In the genomic region with DNA sequence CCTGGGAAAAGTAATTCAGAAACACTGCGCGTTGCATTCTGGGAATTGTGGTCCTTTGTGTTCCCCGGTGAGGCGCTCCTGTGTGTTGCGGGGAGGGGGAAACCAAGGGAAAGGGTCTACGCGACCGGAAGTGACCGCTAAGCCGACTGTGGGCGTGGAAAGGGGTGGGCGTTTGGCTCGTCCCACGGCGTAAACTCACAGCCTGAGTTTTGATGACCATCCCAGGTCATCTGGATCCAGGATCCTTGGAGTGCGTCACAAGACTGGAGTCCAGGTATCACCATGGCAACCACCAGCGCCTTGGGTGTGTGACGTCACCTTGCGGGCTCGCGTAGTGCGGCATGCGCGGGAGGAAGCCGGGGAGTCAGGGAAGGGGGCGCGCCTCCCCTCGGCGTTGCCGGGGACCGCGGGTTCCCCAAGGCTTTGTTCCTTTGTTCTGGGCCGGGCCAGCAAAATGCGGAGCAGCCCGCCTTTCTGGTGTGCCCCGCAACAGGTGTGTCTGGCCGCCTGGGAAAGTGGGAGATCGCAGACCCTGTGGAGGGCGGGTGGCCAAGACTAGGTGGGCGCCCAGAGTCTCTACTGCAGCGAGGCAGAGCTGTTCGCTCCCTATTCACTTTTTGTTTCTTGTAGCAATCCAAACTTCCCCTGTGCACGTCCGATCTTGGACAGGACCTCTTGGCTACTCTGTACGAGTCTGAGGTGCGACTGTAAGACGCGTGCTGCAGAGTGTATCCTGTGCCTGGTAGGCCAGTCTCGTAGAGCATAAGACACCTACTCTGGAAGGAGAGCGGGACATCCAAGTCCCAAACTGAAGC, we compare ENCODE assay signal across 8 mouse cellular contexts. TPM values are rescaled to one million over a fixed set of nuclear protein-coding genes. Genes with fewer than 3 reads are reported as not detected.
DNase-seq lines count a peak whose midpoint lies in the region; ATAC-seq and TF ChIP-seq lines count a peak whose summit lies in the region.

A gene (plus strand): TSS at position 169 of the 815 bp plus-strand sequence.

- H3K27me3 ChIP-seq in G1E (ENCODE audit: insufficient read depth, low read length), result peaks cover 3% of the 10 kb centered on the region; the same call in 1 of the 2 replicates
- H3K27me3 ChIP-seq in forebrain, embryonic 15.5 days, result no peaks in the 10 kb centered on the region
- no peaks in the 10 kb centered on the region for H3K27me3 ChIP-seq in neural tube, embryonic 15.5 days (replicated peaks)

- peak within 1 kb of the TSS; percentile 77 for H3K27ac ChIP-seq in forebrain, embryonic 15.5 days (replicated peaks)
- peak within 1 kb of the TSS; percentile 77 for H3K27ac ChIP-seq in neural tube, embryonic 15.5 days (replicated peaks)

- peak; percentile 38; the same call in 1 of the 2 replicates for ATAC-seq in G1E (ENCODE audit: extremely low read depth, insufficient number of reproducible peaks, low FRiP score, poor library complexity, severe bottlenecking)
- ATAC-seq in forebrain, embryonic 15.5 days (replicated peaks), result peak; percentile 93
- peak; percentile 94 for ATAC-seq in neural tube, embryonic 15.5 days (ENCODE audit: low FRiP score)

- peak; percentile 47 for DNase-seq in G1E (ENCODE audit: low spot score)
- DNase-seq in cerebellum, adult 11-12 months, result peak; percentile 91
- DNase-seq in heart, postnatal 25 days (ENCODE audit: low spot score), result peak; percentile 69
- peak; percentile 83 to 94 for DNase-seq in layer of hippocampus, adult 18-20 months (ENCODE audit: low spot score in 2 of 2)
- DNase-seq in lung, adult 18-20 months, result peak; percentile 88 to 92
- DNase-seq in testis, postnatal 10 days (ENCODE audit: low spot score), result peak; percentile 93

- no peak for TF ChIP-seq CTCF in G1E (IDR thresholded peaks at IDR 0.05; ENCODE audit: low read depth, low read length)

- H3K4me3 ChIP-seq in G1E (ENCODE audit: low read depth, low read length), result peak within 1 kb of the TSS; percentile 89
- peak within 1 kb of the TSS; percentile 66 for H3K4me3 ChIP-seq in forebrain, embryonic 15.5 days
- H3K4me3 ChIP-seq in neural tube, embryonic 15.5 days (replicated peaks), result peak within 1 kb of the TSS; percentile 81

- H3K36me3 ChIP-seq in G1E (replicated peaks), result peaks cover 1% of the 10 kb centered on the region
- H3K36me3 ChIP-seq in forebrain, embryonic 15.5 days, result peaks cover 18% of the 10 kb centered on the region
- H3K36me3 ChIP-seq in neural tube, embryonic 15.5 days, result peaks cover 9% of the 10 kb centered on the region

- H3K9ac ChIP-seq in forebrain, embryonic 15.5 days (replicated peaks), result peak within 1 kb of the TSS; percentile 78
- H3K9ac ChIP-seq in neural tube, embryonic 15.5 days (replicated peaks), result peak within 1 kb of the TSS; percentile 67

- H3K4me1 ChIP-seq in G1E (ENCODE audit: insufficient read depth, low read depth, low read length), result peaks cover 18% of the 10 kb centered on the region
- peaks cover 20% of the 10 kb centered on the region for H3K4me1 ChIP-seq in forebrain, embryonic 15.5 days
- H3K4me1 ChIP-seq in neural tube, embryonic 15.5 days, result peaks cover 17% of the 10 kb centered on the region

- intact Hi-C loops in heart, postnatal 25 days (cut with DNase I), result loop anchor here (10.0 kb wide), 3 partner anchors 780 to 1570 kb away; no protein-coding TSS in a partner anchor

- no peaks in the 10 kb centered on the region for H3K9me3 ChIP-seq in G1E (replicated peaks)
- H3K9me3 ChIP-seq in forebrain, embryonic 15.5 days, result no peaks in the 10 kb centered on the region
- H3K9me3 ChIP-seq in neural tube, embryonic 15.5 days (replicated peaks), result no peaks in the 10 kb centered on the region

- peak within 1 kb of the TSS; percentile 75 for H3K4me2 ChIP-seq in forebrain, embryonic 15.5 days (replicated peaks)
- H3K4me2 ChIP-seq in neural tube, embryonic 15.5 days, result peak within 1 kb of the TSS; percentile 71

- under 1% methylated on average over 50 of the region's 50 CpGs for WGBS in forebrain, embryonic 15.5 days
- under 1% methylated on average over 50 of the region's 50 CpGs for WGBS in neural tube, embryonic 15.5 days

RNA-seq across cellular contexts. Expression of the gene that starts here (rescaled TPM):
- 10.4 and 20.1 TPM in 2 replicates for total RNA-seq in G1E (2014; fragmentation: Nextera tagmentation)
- total RNA-seq in G1E (2017), result 2.2 and 3.6 TPM in 2 replicates
- 0.20 and 0.26 TPM in 2 replicates for polyA plus RNA-seq in G1E (2012)
- 23.6 and 24.7 TPM in 2 replicates for polyA plus RNA-seq in forebrain, embryonic 15.5 days (2015; fragmentation: Nextera tagmentation; extraction: Ambion mirVana)
- total RNA-seq in heart, postnatal 25 days (2021), result under 1 TPM; 0.56 to 0.68 TPM
- total RNA-seq in layer of hippocampus, adult 18-20 months (2021), result 1 to 10 TPM; 2.5 to 2.9 TPM
- 10.3 and 11.5 TPM in 2 replicates for polyA plus RNA-seq in neural tube, embryonic 15.5 days (2015; fragmentation: Nextera tagmentation; extraction: Ambion mirVana)

Comparison
In these comparisons a context has a peak if more than half of its experiments do, and no peak if none do; other contexts are left out.
1. Peak in every context shown above with its lines: DNase-seq, ATAC-seq, H3K4me3 ChIP-seq and H3K27ac ChIP-seq.
2. Peak in DNase-seq in heart, postnatal 25 days; RNA of the gene not detected or under 1 TPM.
3. ATAC-seq: peak in every context shown above with its lines; median percentile 94 in neural tube, embryonic 15.5 days; 93 in forebrain, embryonic 15.5 days; 38 in G1E.